Mouse (Mus musculus) macrophage (primary cell): ENCODE results near the gene Ypel5. TPM values are rescaled to one million over a fixed set of nuclear protein-coding genes. Genes with fewer than 3 reads are reported as not detected.

Source experiments
- H3K27ac ChIP-seq: fragments of 350-480 bp; formaldehyde crosslinking; 2 replicates; pipeline ENCODE4 v1.9.0; 2021
- H3K36me3 ChIP-seq: fragments of 350-480 bp; formaldehyde crosslinking; 2 replicates; pipeline ENCODE4 v1.9.0; 2021; ENCODE audit errors: inconsistent target
- H3K4me3 ChIP-seq: fragments of 350-480 bp; formaldehyde crosslinking; 2 replicates; pipeline ENCODE4 v1.9.0; 2021; ENCODE audit errors: inconsistent target
- H3K79me2 ChIP-seq: fragments of 350-480 bp; formaldehyde crosslinking; 2 replicates; pipeline ENCODE4 v1.9.0; 2021; ENCODE audit errors: inconsistent target
- WGBS: methylation state at CpG from one replicate; pipeline ENCODE4 v1.1.7; 2026; ENCODE audit warnings: inconsistent platforms; ENCODE audit not compliant: missing documents; 5-methylcytosine and 5-hydroxymethylcytosine counted together
- polyA plus RNA-seq: library from polyadenylated mRNA; stranded (reverse); fragments of 250-400 nt; gene quantifications from 3 replicates; pipeline ENCODE4 v1.2.4, GENCODE M21; 2018; ENCODE audit warnings: inconsistent platforms

Gene Ypel5
- polyA plus RNA-seq, 1 experiment from 2014 or later, result 35.2 TPM

- Histone ChIP-seq H3K79me2 (no peaks in the 10 kb centered on the region), H3K27ac (no peak overlapping the region), H3K36me3 (no peaks in the 10 kb centered on the region), H3K4me3 (no peak overlapping the region)
- WGBS, result 88% methylated on average over 3 of the region's 3 CpGs
Observed at GRCm38 (mm10) chr17:72826916-72827534, 9.2 kb upstream of the Ypel5 start.

- Histone ChIP-seq H3K4me3 (no peak overlapping the region), H3K79me2 (no peaks in the 10 kb centered on the region), H3K36me3 (no peaks in the 10 kb centered on the region), H3K27ac (no peak overlapping the region)
- WGBS, result 83% methylated on average over 3 of the region's 3 CpGs
Observed at GRCm38 (mm10) chr17:72828027-72828678, 8.1 kb upstream of the Ypel5 start.

- whole genome bisulfite sequencing, result 91% methylated on average over 6 of the region's 8 CpGs
- Histone ChIP-seq H3K4me3 (no peak overlapping the region), H3K79me2 (no peaks in the 10 kb centered on the region), H3K36me3 (no peaks in the 10 kb centered on the region), H3K27ac (no peak overlapping the region)
Observed at GRCm38 (mm10) chr17:72828687-72829086, 7.6 kb upstream of the Ypel5 start.

GRCm38 (mm10) chr17:72837140-72837712, 973 bp downstream of the Ypel5 start:
- Histone ChIP-seq H3K27ac (peak overlapping the region; percentile 33; the same call in 1 of the 2 replicates), H3K4me3 (peak overlapping the region; percentile 71), H3K36me3 (0 out of 2 replicates have a peak, but pooled peaks cover 16% of the 10 kb centered on the region), H3K79me2 (peaks cover 48% of the 10 kb centered on the region)
- WGBS, result 1% methylated on average over 60 of the region's 77 CpGs

- 5% methylated on average over 7 of the region's 8 CpGs for WGBS
- peaks cover 55% of the 10 kb centered on the region for H3K79me2 ChIP-seq
- 0 out of 2 replicates have a peak, but pooled peaks cover 16% of the 10 kb centered on the region for H3K36me3 ChIP-seq
- peak overlapping the region; percentile 71 for H3K4me3 ChIP-seq
- H3K27ac ChIP-seq, result peak overlapping the region; percentile 33; the same call in 1 of the 2 replicates
Observed at GRCm38 (mm10) chr17:72837824-72838474, 1.7 kb downstream of the Ypel5 start.

- 0 out of 2 replicates have a peak, but pooled peaks cover 16% of the 10 kb centered on the region for H3K36me3 ChIP-seq
- no peak overlapping the region for H3K27ac ChIP-seq
- H3K79me2 ChIP-seq, result peaks cover 66% of the 10 kb centered on the region
- H3K4me3 ChIP-seq, result no peak overlapping the region
- WGBS, result 64% methylated on average over 2 of the region's 2 CpGs
Observed at GRCm38 (mm10) chr17:72839000-72839399, 2.7 kb downstream of the Ypel5 start.

GRCm38 (mm10) chr17:72844393-72844792, 8.1 kb downstream of the Ypel5 start:
- no peak overlapping the region for H3K4me3 ChIP-seq
- no peak overlapping the region for H3K27ac ChIP-seq
- peaks cover 54% of the 10 kb centered on the region; the same call in 1 of the 2 replicates for H3K36me3 ChIP-seq
- WGBS, result 97% methylated on average over 6 of the region's 6 CpGs
- H3K79me2 ChIP-seq, result peaks cover 92% of the 10 kb centered on the region

GRCm38 (mm10) chr17:72844949-72845490, 8.8 kb downstream of the Ypel5 start:
- Histone ChIP-seq H3K79me2 (peaks cover 86% of the 10 kb centered on the region), H3K27ac (no peak overlapping the region), H3K4me3 (no peak overlapping the region), H3K36me3 (peaks cover 54% of the 10 kb centered on the region; the same call in 1 of the 2 replicates)
- WGBS, result 63% methylated on average over 7 of the region's 7 CpGs

- Histone ChIP-seq H3K4me3 (no peak overlapping the region), H3K36me3 (peaks cover 54% of the 10 kb centered on the region), H3K27ac (no peak overlapping the region), H3K79me2 (peaks cover 81% of the 10 kb centered on the region)
Observed at GRCm38 (mm10) chr17:72845521-72845920, 9.3 kb downstream of the Ypel5 start.

GRCm38 (mm10) chr17:72855298-72855697, 19.0 kb downstream of the Ypel5 start:
- Histone ChIP-seq H3K79me2 (no peaks in the 10 kb centered on the region), H3K4me3 (no peak overlapping the region), H3K36me3 (peaks cover 10% of the 10 kb centered on the region), H3K27ac (no peak overlapping the region)
- WGBS, result 92% methylated on average over 1 of the region's 1 CpGs

- Histone ChIP-seq H3K4me3 (no peak overlapping the region), H3K27ac (no peak overlapping the region), H3K79me2 (no peaks in the 10 kb centered on the region), H3K36me3 (no peaks in the 10 kb centered on the region)
- 57% methylated on average over 13 of the region's 13 CpGs for WGBS
Observed at GRCm38 (mm10) chr17:72857677-72858633, 21.7 kb downstream of the Ypel5 start.

- H3K4me3 ChIP-seq, result no peak overlapping the region
- H3K36me3 ChIP-seq, result no peaks in the 10 kb centered on the region
- no peak overlapping the region for H3K27ac ChIP-seq
- no peaks in the 10 kb centered on the region for H3K79me2 ChIP-seq
- WGBS, result 73% methylated on average over 10 of the region's 10 CpGs
Observed at GRCm38 (mm10) chr17:72863226-72863625, 27.0 kb downstream of the Ypel5 start.

- Histone ChIP-seq H3K4me3 (no peak overlapping the region), H3K79me2 (no peaks in the 10 kb centered on the region), H3K27ac (no peak overlapping the region), H3K36me3 (no peaks in the 10 kb centered on the region)
- 93% methylated on average over 3 of the region's 3 CpGs for WGBS
Observed at GRCm38 (mm10) chr17:72866624-72867245, 30.5 kb downstream of the Ypel5 start.
